Mouse (Mus musculus) layer of hippocampus, adult 8-10 months (tissue): Measurements from ENCODE around the gene Fam19a1. TPM values are rescaled to one million over a fixed set of nuclear protein-coding genes. Genes with fewer than 3 reads are reported as not detected.

ENCODE experiments used
- DNase-seq, 2 experiments: peaks; one replicate each; pipeline ENCODE4 v3.0.0; 2022; ENCODE audit warnings: low spot score in 2 of 2
- total RNA-seq, 4 experiments: library from RNA; stranded (reverse); gene quantifications; 2 replicates each; pipeline ENCODE4 v1.2.4; 2022

The Fam19a1 gene
- total RNA-seq, 4 experiments from 2014 or later, result 48.4 to 59.9 (median 54.6) TPM

DNA sequence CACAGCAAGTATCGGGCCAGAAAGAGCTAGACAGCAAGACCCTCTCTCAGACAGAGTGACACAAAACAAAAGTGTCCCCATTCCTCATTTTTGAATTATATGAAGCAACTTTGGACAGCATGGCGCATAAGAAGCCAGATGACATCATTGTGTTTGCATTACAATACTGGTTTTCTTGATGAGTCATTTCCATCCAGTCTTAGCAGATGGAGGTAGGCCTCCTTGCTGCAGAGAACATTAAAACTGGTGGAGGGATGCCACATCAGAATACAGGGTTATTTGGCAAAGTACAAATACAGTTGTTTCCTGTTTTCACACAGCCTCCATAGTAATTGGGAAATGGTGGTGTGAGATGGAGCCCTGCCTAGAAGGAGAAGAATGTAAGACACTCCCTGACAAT lies 535.8 kb downstream of the Fam19a1 start:
- no peak for DNase-seq

DNA sequence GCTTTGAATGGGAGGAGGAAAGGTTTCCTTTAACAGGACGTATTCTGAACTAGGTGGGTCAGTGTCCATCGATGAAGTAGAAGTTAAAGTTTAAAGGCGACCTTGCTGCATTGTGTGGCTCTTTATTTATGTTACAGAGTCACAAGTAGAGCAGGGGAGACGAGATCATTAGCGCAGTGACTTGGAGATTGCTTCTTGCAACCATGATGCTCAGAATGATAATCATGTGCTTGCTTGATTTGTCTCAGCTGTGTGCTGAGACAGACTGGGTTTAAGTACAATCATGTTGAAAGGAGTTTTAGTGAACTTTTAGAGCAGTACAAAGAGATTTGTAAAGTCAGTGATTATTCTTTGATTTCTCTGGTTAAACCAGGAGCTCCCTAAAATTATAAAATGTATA lies 536.3 kb downstream of the Fam19a1 start:
- no peak for DNase-seq

DNA sequence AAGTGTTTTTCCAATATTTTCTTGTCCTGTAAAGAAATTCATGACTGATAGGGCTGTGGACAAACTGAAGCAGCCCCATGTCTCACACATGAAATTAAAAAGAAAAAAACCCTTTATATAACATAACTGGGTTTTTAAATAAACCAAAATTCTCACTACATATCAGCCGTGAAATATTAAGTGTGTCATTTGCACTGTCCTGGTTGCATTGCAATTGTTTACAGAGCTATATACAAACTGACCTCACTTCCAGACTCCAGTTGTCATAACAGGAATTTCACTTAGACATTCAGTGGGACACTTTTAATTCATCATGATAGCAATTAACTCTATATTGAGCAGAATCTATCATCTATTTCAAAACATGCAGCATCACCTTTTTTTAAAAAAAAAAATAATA lies 553.4 kb downstream of the Fam19a1 start:
- DNase-seq, result no peak

DNA sequence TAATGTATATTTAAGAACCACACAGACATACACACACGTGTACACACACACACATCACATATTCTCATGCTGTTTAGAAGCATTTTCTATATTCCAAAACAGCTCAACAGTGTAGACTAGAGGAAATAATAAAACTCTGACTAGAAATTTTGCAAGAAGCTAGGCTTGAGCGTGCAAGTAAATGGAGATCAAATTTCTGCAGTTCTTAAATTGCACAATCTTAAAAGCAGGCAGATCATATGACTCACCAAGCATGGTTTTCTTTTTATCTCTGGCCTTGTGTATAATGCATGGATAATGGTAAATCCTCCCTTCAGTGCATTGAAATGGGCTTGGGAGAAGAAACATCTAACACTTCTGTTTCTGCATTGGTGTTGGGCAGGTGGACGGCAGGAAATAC lies 564.9 kb downstream of the Fam19a1 start:
- DNase-seq, result no peak

Other genes with a start within 250 kb of the Fam19a1 start
- gene 1700123L14Rik, start 53.1 kb downstream of the Fam19a1 start, total RNA-seq, result under 1 TPM in 1 of 4 experiments, not detected in 3; 0.35 TPM